Mouse (Mus musculus): ENCODE data around the gene Lrat. TPM values are rescaled to one million over a fixed set of nuclear protein-coding genes. Genes with fewer than 3 reads are reported as not detected.

The Lrat gene
- polyA plus RNA-seq, 1 experiment from 2014 or later = 0.13 TPM

- ATAC-seq (ENCODE audit: low read depth) = no peak
- Histone ChIP-seq H3K4me2 (no peak overlapping the region), H3K36me3 (no peaks in the 10 kb centered on the region), H3K9ac (no peak overlapping the region), H3K4me3 (no peak overlapping the region), H3K4me1 (replicated peaks) (peaks cover 10% of the 10 kb centered on the region), H3K27me3 (peaks cover 27% of the 10 kb centered on the region), H3K9me3 (no peaks in the 10 kb centered on the region), H3K27ac (replicated peaks) (no peak overlapping the region)
- WGBS = 6% methylated on average over 4 of the region's 4 CpGs
Measured at GRCm38 (mm10) chr3:82877258-82877657, 26.5 kb downstream of the Lrat start.

GRCm38 (mm10) chr3:82876372-82876739 is 27.4 kb downstream of the Lrat start, which contains the start of gene Rbm46:
Gene Rbm46, minus strand, starts transcription at chr3:82876483.
- Histone ChIP-seq H3K4me2 (peak within 1 kb of the TSS; percentile 60), H3K9me3 (no peaks in the 10 kb centered on the region), H3K36me3 (no peaks in the 10 kb centered on the region), H3K27me3 (peaks cover 27% of the 10 kb centered on the region), H3K4me3 (peak within 1 kb of the TSS; percentile 42), H3K9ac (peak within 1 kb of the TSS; percentile 41), H3K27ac (replicated peaks) (no peak within 1 kb of the TSS), H3K4me1 (replicated peaks) (peaks cover 10% of the 10 kb centered on the region)
- ATAC-seq (ENCODE audit: low read depth) = peak; percentile 96
- 30% methylated on average over 36 of the region's 36 CpGs for WGBS

GRCm38 (mm10) chr3:82875671-82876371 is 28.0 kb downstream of the Lrat start:
- WGBS = 22% methylated on average over 57 of the region's 69 CpGs
- ATAC-seq (ENCODE audit: low read depth) = peak; percentile 57
- peak overlapping the region; percentile 41 for H3K9ac ChIP-seq

GRCm38 (mm10) chr3:82857414-82858077 is 46.2 kb downstream of the Lrat start:
- Histone ChIP-seq H3K4me1 (replicated peaks) (no peaks in the 10 kb centered on the region), H3K9ac (no peak overlapping the region), H3K27me3 (no peaks in the 10 kb centered on the region), H3K36me3 (no peaks in the 10 kb centered on the region), H3K4me3 (no peak overlapping the region), H3K4me2 (no peak overlapping the region), H3K9me3 (no peaks in the 10 kb centered on the region), H3K27ac (replicated peaks) (no peak overlapping the region)
- ATAC-seq (ENCODE audit: low read depth) = no peak; the same call in 1 of the 2 replicates
- WGBS = 26% methylated on average over 4 of the region's 4 CpGs

More at GRCm38 (mm10) chr3:82875671-82876371, 28.0 kb downstream of the Lrat start:
- Histone ChIP-seq H3K27me3 (peaks cover 27% of the 10 kb centered on the region), H3K27ac (replicated peaks) (no peak overlapping the region), H3K4me3 (peak overlapping the region; percentile 42), H3K4me1 (replicated peaks) (peaks cover 10% of the 10 kb centered on the region), H3K4me2 (peak overlapping the region; percentile 60), H3K36me3 (no peaks in the 10 kb centered on the region), H3K9me3 (no peaks in the 10 kb centered on the region)

Other genes with a start within 250 kb of the Lrat start
- 1.9 TPM in 2 replicates for gene Rbm46, start 27.5 kb downstream of the Lrat start, polyA plus RNA-seq (2015; fragmentation: Nextera tagmentation; extraction: Ambion mirVana)
- gene Fgg, start 103.8 kb upstream of the Lrat start, polyA plus RNA-seq (2015; fragmentation: Nextera tagmentation; extraction: Ambion mirVana) = 0.17 TPM in 1 of 2 replicates, not detected in the other
- gene Fga, start 122.1 kb upstream of the Lrat start, polyA plus RNA-seq (2015; fragmentation: Nextera tagmentation; extraction: Ambion mirVana) = 0.35 TPM in 1 of 2 replicates, not detected in the other
- 0.07 and 0.08 TPM in 2 replicates for gene Fgb, start 145.9 kb upstream of the Lrat start, polyA plus RNA-seq (2015; fragmentation: Nextera tagmentation; extraction: Ambion mirVana)
- 109 and 110 TPM in 2 replicates for gene Plrg1, start 151.5 kb upstream of the Lrat start, polyA plus RNA-seq (2015; fragmentation: Nextera tagmentation; extraction: Ambion mirVana)
- 0.77 and 0.90 TPM in 2 replicates for gene Dchs2, start 224.0 kb upstream of the Lrat start, polyA plus RNA-seq (2015; fragmentation: Nextera tagmentation; extraction: Ambion mirVana)